ENCODE assay signal across 8 mouse cellular contexts in genomic region chr2:168111902-168112301, GRCm38 (mm10). TPM values are rescaled to one million over a fixed set of nuclear protein-coding genes. Genes with fewer than 3 reads are reported as not detected.
DNase-seq lines count a peak whose midpoint lies in the region; ATAC-seq and TF ChIP-seq lines count a peak whose summit lies in the region.
"Had no signal": no experiment of that assay in that cellular context is flagged by ENCODE, and none has a peak within 500 bp of the region (broad histone marks: within the 10 kb centered on the region; RNA-seq: fewer than 3 reads in every experiment).

No protein-coding gene starts in this region.

- H3K9ac ChIP-seq in forebrain, embryonic 12.5 days = no peak overlapping the region
- H3K9ac ChIP-seq: heart, embryonic 15.5 days had no signal

- H3K4me3 ChIP-seq in forebrain, embryonic 12.5 days (replicated peaks) = no peak overlapping the region
- H3K4me3 ChIP-seq in lung, adult 2 months (replicated peaks; ENCODE audit: extremely low read depth, low read depth, low read length) = no peak overlapping the region
- H3K4me3 ChIP-seq: heart, embryonic 15.5 days had no signal

- no peaks in the 10 kb centered on the region for H3K36me3 ChIP-seq in forebrain, embryonic 12.5 days (replicated peaks)
- H3K36me3 ChIP-seq: heart, embryonic 15.5 days had no signal

- H3K27ac ChIP-seq in forebrain, embryonic 12.5 days = no peak overlapping the region
- H3K27ac ChIP-seq: heart, embryonic 15.5 days had no signal

- peak; percentile 53 for DNase-seq in 416B (ENCODE audit: low read depth)
- DNase-seq in CD4-positive helper T cell, adult 2 months (ENCODE audit: low read depth, low spot score) = peak; percentile 71
- peak; percentile 63 for DNase-seq in c-Kit-positive CD71-negative TER-119-negative erythroid progenitor cells, embryonic 14.5 days (ENCODE audit: low read depth)
- peak; percentile 70 for DNase-seq in lung, adult 2 months
- peak; percentile 72 to 80 for DNase-seq in right cerebral cortex, postnatal 10 days (ENCODE audit: low spot score in 2 of 2)

- peaks cover 7% of the 10 kb centered on the region; the same call in 1 of the 2 replicates for H3K27me3 ChIP-seq in forebrain, embryonic 12.5 days

- peak; percentile 86 for TF ChIP-seq CTCF in lung, adult 2 months (IDR thresholded peaks at IDR 0.05; ENCODE audit: insufficient read depth, low read length)

- 0 out of 2 replicates have a peak, but pooled peaks have one; percentile 21 for ATAC-seq in forebrain, embryonic 12.5 days (ENCODE audit: low FRiP score)
- ATAC-seq in inflammation-experienced regulatory T-cells, adult 6 months = peak; percentile 35

- peaks cover 19% of the 10 kb centered on the region for H3K4me1 ChIP-seq in forebrain, embryonic 12.5 days
- H3K4me1 ChIP-seq in lung, adult 2 months (ENCODE audit: control insufficient read depth, insufficient read depth, low read length) = no peaks in the 10 kb centered on the region

- WGBS in forebrain, embryonic 12.5 days = 11% methylated on average over 7 of the region's 7 CpGs
- WGBS in lung, adult 2 months = 7% methylated on average over 7 of the region's 7 CpGs

- H3K9me3 ChIP-seq in forebrain, embryonic 12.5 days = no peaks in the 10 kb centered on the region
- H3K9me3 ChIP-seq: heart, embryonic 15.5 days had no signal

- H3K4me2 ChIP-seq in forebrain, embryonic 12.5 days = no peak overlapping the region
- H3K4me2 ChIP-seq: heart, embryonic 15.5 days had no signal

- TF ChIP-seq POLR2A in lung, adult 2 months (IDR thresholded peaks at IDR 0.05; ENCODE audit: borderline replicate concordance, extremely low read depth, low read depth, low read length) = no peak

RNA-seq across cellular contexts. Expression of gene Pard6b, which starts 31.1 kb away (rescaled TPM):
- 11.4 and 13.5 TPM in 2 replicates for polyA plus RNA-seq in forebrain, embryonic 12.5 days (2016; fragmentation: Nextera tagmentation; extraction: Ambion mirVana)
- 1 to 10 TPM in 2 of 3 experiments, under 1 TPM in 1; 0.41 to 1.2 (median 1.1) TPM for polyA plus RNA-seq in inflammation-experienced regulatory T-cells, adult 6 months (2017; shearing (Covaris generic))
- polyA plus RNA-seq in lung, adult 2 months (2012; rRNA removed) = 51.6 and 60.1 TPM in 2 replicates
